Mouse (Mus musculus) C2C12 (cell line): ENCODE data around the gene Tas2r143.

Source experiments
- CTCF ChIP-seq: IDR thresholded peaks from one replicate; pipeline ENCODE4 v1.5.1; 2011; ENCODE audit not compliant: control insufficient read depth, insufficient read depth, insufficient read length
- MAX ChIP-seq: IDR thresholded peaks from one replicate; pipeline ENCODE4 v1.6.1; 2011; ENCODE audit warnings: mild to moderate bottlenecking, control low read depth

DNA sequence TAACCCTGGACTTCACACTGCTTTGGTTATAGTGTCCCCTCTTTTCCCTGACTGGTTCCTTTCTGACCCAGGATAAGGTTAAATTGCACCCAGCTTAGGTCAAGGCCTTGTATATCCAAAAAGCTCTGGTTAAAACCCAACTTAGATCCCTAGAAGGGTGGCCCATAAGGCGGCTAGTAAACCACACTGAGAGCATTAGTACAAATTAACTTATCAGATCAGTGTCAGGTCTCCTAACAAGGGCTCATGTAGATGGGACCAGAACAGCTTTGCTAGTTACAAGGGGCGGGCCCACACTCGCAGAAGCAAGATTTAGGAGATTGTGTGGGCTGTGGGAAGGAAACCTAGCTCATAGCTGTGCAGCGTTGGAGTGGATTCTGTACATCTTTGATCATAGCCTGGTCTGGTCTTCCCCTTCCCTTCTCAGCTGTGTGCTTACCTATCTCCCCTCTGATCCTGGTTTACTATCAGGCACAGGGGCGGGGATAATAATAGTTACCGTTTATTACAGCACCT lies 23.5 kb upstream of the Tas2r143 start:
- TF ChIP-seq CTCF (no peak), MAX (no peak)
